Mouse (Mus musculus) kidney, postnatal 4 days (tissue): ENCODE results near the gene Tmem186.

ENCODE experiments used
- DNase-seq, 2 experiments: peaks; one replicate each; pipeline ENCODE4 v3.0.0; 2021; ENCODE audit warnings: mixed read lengths in 2 of 2

The Tmem186 gene

GRCm38 (mm10) chr16:8637217-8638051 lies at the start of gene Tmem186, which contains the start of gene Pmm2:
Gene Tmem186 (minus strand): TSS chr16:8637712.
Gene Pmm2 (plus strand): TSS chr16:8637674.
- DNase-seq = peak; percentile 85 to 92

GRCm38 (mm10) chr16:8686871-8687535 lies 49.5 kb upstream of the Tmem186 start:
- no peak for DNase-seq

- peak; percentile 81 to 86 for DNase-seq
Observed at GRCm38 (mm10) chr16:8686121-8686870, 48.8 kb upstream of the Tmem186 start.

- DNase-seq = no peak
Observed at GRCm38 (mm10) chr16:8685087-8685486, 47.6 kb upstream of the Tmem186 start.

- DNase-seq = no peak
Observed at GRCm38 (mm10) chr16:8680470-8680869, 43.0 kb upstream of the Tmem186 start, which contains the start of gene Gm5767. Gene Gm5767 (plus strand): TSS chr16:8680770.

- DNase-seq = no peak
Observed at GRCm38 (mm10) chr16:8679780-8680179, 42.3 kb upstream of the Tmem186 start.

- no peak for DNase-seq
Observed at GRCm38 (mm10) chr16:8678676-8679075, 41.2 kb upstream of the Tmem186 start.

- DNase-seq = no peak
Observed at GRCm38 (mm10) chr16:8678035-8678434, 40.5 kb upstream of the Tmem186 start.

- DNase-seq = peak; percentile 63 to 67
Observed at GRCm38 (mm10) chr16:8676800-8677199, 39.3 kb upstream of the Tmem186 start.

- no peak for DNase-seq
Observed at GRCm38 (mm10) chr16:8676228-8676627, 38.7 kb upstream of the Tmem186 start.

GRCm38 (mm10) chr16:8675559-8675958 lies 38.0 kb upstream of the Tmem186 start:
- no peak for DNase-seq

- DNase-seq = peak; percentile 61 to 71
Observed at GRCm38 (mm10) chr16:8674165-8674564, 36.7 kb upstream of the Tmem186 start.

GRCm38 (mm10) chr16:8673343-8673742 lies 35.8 kb upstream of the Tmem186 start:
- DNase-seq = no peak

GRCm38 (mm10) chr16:8672811-8673210 lies 35.3 kb upstream of the Tmem186 start:
- DNase-seq = no peak

GRCm38 (mm10) chr16:8672350-8672687 lies 34.8 kb upstream of the Tmem186 start:
- no peak for DNase-seq

GRCm38 (mm10) chr16:8671551-8672349 lies 34.2 kb upstream of the Tmem186 start, which contains the start of gene Carhsp1:
Gene Carhsp1 (minus strand): TSS chr16:8672155.
- DNase-seq = peak; percentile 95 to 97

- peak in 1 of 2 experiments; percentile 21 for DNase-seq
Observed at GRCm38 (mm10) chr16:8670041-8671035, 32.8 kb upstream of the Tmem186 start.

- peak; percentile 47 to 53 for DNase-seq
Observed at GRCm38 (mm10) chr16:8669432-8669831, 31.9 kb upstream of the Tmem186 start.

- DNase-seq = no peak
Observed at GRCm38 (mm10) chr16:8668386-8668785, 30.9 kb upstream of the Tmem186 start.

- peak; percentile 23 to 47 for DNase-seq
Observed at GRCm38 (mm10) chr16:8667814-8668213, 30.3 kb upstream of the Tmem186 start.

- DNase-seq = peak; percentile 24 to 56
Observed at GRCm38 (mm10) chr16:8667261-8667660, 29.7 kb upstream of the Tmem186 start.
